Mouse (Mus musculus) stomach, embryonic 16.5 days (tissue): ENCODE measurements around the gene Por. TPM values are rescaled to one million over a fixed set of nuclear protein-coding genes. Genes with fewer than 3 reads are reported as not detected.
A peak's percentile ranks its signal among the peaks of the same experiment; 100 is the strongest.

Source experiments
- ATAC-seq: fragments of 200-750 bp; cut with Nextera tagmentation; 2 replicates; pipeline ENCODE4 v1.8.0; 2017; ENCODE audit warnings: moderate number of reproducible peaks, moderate TSS enrichment; ENCODE audit not compliant: insufficient read depth, low FRiP score
- H3K27ac ChIP-seq: fragments of 300-500 bp; sonication (generic); 2 replicates; pipeline ENCODE4 v1.5.1; 2014; ENCODE audit warnings: low read length
- H3K27me3 ChIP-seq: fragments of 300-500 bp; sonication (generic); 2 replicates; pipeline ENCODE4 v1.6.1; 2014; ENCODE audit warnings: low read length, control low read depth, mixed read lengths; ENCODE audit not compliant: control insufficient read depth, insufficient read depth
- H3K36me3 ChIP-seq: fragments of 300-500 bp; sonication (generic); 2 replicates; pipeline ENCODE4 v1.6.1; 2014; ENCODE audit warnings: low read length; ENCODE audit not compliant: control insufficient read depth, insufficient read depth
- H3K4me1 ChIP-seq: fragments of 300-500 bp; sonication (generic); 2 replicates; pipeline ENCODE4 v1.6.1; 2014; ENCODE audit warnings: low read length, control low read depth, mixed read lengths; ENCODE audit not compliant: control insufficient read depth, insufficient read depth
- H3K4me2 ChIP-seq: fragments of 300-500 bp; sonication (generic); 2 replicates; pipeline ENCODE4 v1.6.1; 2014; ENCODE audit warnings: low read depth, low read length, mixed read lengths
- H3K4me3 ChIP-seq: fragments of 300-500 bp; sonication (generic); replicated peaks from 2 replicates; pipeline ENCODE4 v1.5.1; 2014; ENCODE audit warnings: mild to moderate bottlenecking, low read length
- H3K9ac ChIP-seq: fragments of 300-500 bp; sonication (generic); 2 replicates; pipeline ENCODE4 v1.6.1; 2014; ENCODE audit warnings: low read length
- H3K9me3 ChIP-seq: fragments of 300-500 bp; sonication (generic); replicated peaks from 2 replicates; pipeline ENCODE4 v1.6.1; 2016; ENCODE audit warnings: low read length, control low read depth; ENCODE audit not compliant: control insufficient read depth
- WGBS: fragments of 180-500 bp; shearing (Covaris S2); extraction: QIAGEN DNeasy Blood & Tissue Kit; methylation state at CpG from one replicate; pipeline ENCODE4 v1.1.7; 2014; 5-methylcytosine and 5-hydroxymethylcytosine counted together
- polyA plus RNA-seq: library from polyadenylated mRNA; unstranded; fragments of >200 nt; fragmentation: Nextera tagmentation; extraction: Ambion mirVana; gene quantifications from 2 replicates; pipeline ENCODE4 v1.2.1, GENCODE M21; 2015

The Por gene
- polyA plus RNA-seq, 1 experiment from 2014 or later = 136 TPM

- peak overlapping the region; percentile 46; the same call in 1 of the 2 replicates for H3K9ac ChIP-seq
- H3K9me3 ChIP-seq = no peaks in the 10 kb centered on the region
- H3K36me3 ChIP-seq = peaks cover 3% of the 10 kb centered on the region; the same call in 1 of the 2 replicates
- ATAC-seq = peak; percentile 81; the same call in 1 of the 2 replicates
- peak overlapping the region; percentile 92 for H3K27ac ChIP-seq
- no peak overlapping the region for H3K4me3 ChIP-seq
- H3K27me3 ChIP-seq = no peaks in the 10 kb centered on the region
- 59% methylated on average over 7 of the region's 7 CpGs for WGBS
- peaks cover 10% of the 10 kb centered on the region for H3K4me1 ChIP-seq
- H3K4me2 ChIP-seq = no peak overlapping the region
These were observed 29.9 kb upstream of the Por start for GRCm38 (mm10) chr5:135639760-135640458.

- H3K4me3 ChIP-seq = no peak overlapping the region
- peak overlapping the region; percentile 92 for H3K27ac ChIP-seq
- ATAC-seq = no peak
- no peaks in the 10 kb centered on the region for H3K9me3 ChIP-seq
- H3K4me1 ChIP-seq = peaks cover 14% of the 10 kb centered on the region
- H3K36me3 ChIP-seq = peaks cover 3% of the 10 kb centered on the region; the same call in 1 of the 2 replicates
- WGBS = 78% methylated on average over 6 of the region's 6 CpGs
- no peaks in the 10 kb centered on the region for H3K27me3 ChIP-seq
- no peak overlapping the region for H3K4me2 ChIP-seq
- H3K9ac ChIP-seq = peak overlapping the region; percentile 46; the same call in 1 of the 2 replicates
These were observed 29.4 kb upstream of the Por start for GRCm38 (mm10) chr5:135640459-135640789.

GRCm38 (mm10) chr5:135641028-135641427 is 28.8 kb upstream of the Por start:
- Histone ChIP-seq H3K4me3 (no peak overlapping the region), H3K27ac (no peak overlapping the region), H3K4me1 (peaks cover 14% of the 10 kb centered on the region), H3K4me2 (no peak overlapping the region), H3K9me3 (no peaks in the 10 kb centered on the region), H3K9ac (no peak overlapping the region), H3K36me3 (peaks cover 3% of the 10 kb centered on the region; the same call in 1 of the 2 replicates), H3K27me3 (no peaks in the 10 kb centered on the region)
- no peak for ATAC-seq
- WGBS = 72% methylated on average over 1 of the region's 1 CpGs

GRCm38 (mm10) chr5:135642686-135643551 is 26.9 kb upstream of the Por start:
- 79% methylated on average over 10 of the region's 10 CpGs for WGBS
- no peak overlapping the region for H3K9ac ChIP-seq
- H3K27me3 ChIP-seq = no peaks in the 10 kb centered on the region
- H3K36me3 ChIP-seq = no peaks in the 10 kb centered on the region
- H3K27ac ChIP-seq = no peak overlapping the region
- H3K4me2 ChIP-seq = no peak overlapping the region
- H3K9me3 ChIP-seq = no peaks in the 10 kb centered on the region
- no peak for ATAC-seq
- H3K4me3 ChIP-seq = no peak overlapping the region
- peaks cover 12% of the 10 kb centered on the region for H3K4me1 ChIP-seq

GRCm38 (mm10) chr5:135643552-135643842 is 26.3 kb upstream of the Por start:
- H3K27ac ChIP-seq = no peak overlapping the region
- H3K9ac ChIP-seq = no peak overlapping the region
- WGBS = 96% methylated on average over 1 of the region's 1 CpGs

GRCm38 (mm10) chr5:135643869-135644268 is 26.0 kb upstream of the Por start:
- Histone ChIP-seq H3K9me3 (no peaks in the 10 kb centered on the region), H3K9ac (no peak overlapping the region), H3K36me3 (no peaks in the 10 kb centered on the region), H3K4me3 (no peak overlapping the region), H3K4me1 (peaks cover 10% of the 10 kb centered on the region; the same call in 1 of the 2 replicates), H3K27ac (no peak overlapping the region), H3K27me3 (no peaks in the 10 kb centered on the region), H3K4me2 (no peak overlapping the region)
- no peak for ATAC-seq
- WGBS = 90% methylated on average over 8 of the region's 8 CpGs

More at GRCm38 (mm10) chr5:135643552-135643842, 26.3 kb upstream of the Por start:
- no peaks in the 10 kb centered on the region for H3K9me3 ChIP-seq
- no peak for ATAC-seq
- H3K4me3 ChIP-seq = no peak overlapping the region
- H3K4me1 ChIP-seq = peaks cover 10% of the 10 kb centered on the region; the same call in 1 of the 2 replicates
- no peaks in the 10 kb centered on the region for H3K36me3 ChIP-seq
- H3K4me2 ChIP-seq = no peak overlapping the region
- H3K27me3 ChIP-seq = no peaks in the 10 kb centered on the region

GRCm38 (mm10) chr5:135645330-135645729 is 24.5 kb upstream of the Por start:
- H3K4me2 ChIP-seq = no peak overlapping the region
- 0 out of 2 replicates have a peak, but pooled peaks cover 5% of the 10 kb centered on the region for H3K4me1 ChIP-seq
- H3K36me3 ChIP-seq = no peaks in the 10 kb centered on the region
- H3K27ac ChIP-seq = no peak overlapping the region
- H3K27me3 ChIP-seq = no peaks in the 10 kb centered on the region
- H3K4me3 ChIP-seq = no peak overlapping the region
- ATAC-seq = no peak
- H3K9ac ChIP-seq = no peak overlapping the region
- WGBS = 75% methylated on average over 5 of the region's 5 CpGs
- H3K9me3 ChIP-seq = no peaks in the 10 kb centered on the region

GRCm38 (mm10) chr5:135646038-135646437 is 23.8 kb upstream of the Por start:
- H3K27me3 ChIP-seq = no peaks in the 10 kb centered on the region
- ATAC-seq = peak; percentile 61; the same call in 1 of the 2 replicates
- H3K4me3 ChIP-seq = no peak overlapping the region
- H3K9me3 ChIP-seq = no peaks in the 10 kb centered on the region
- no peak overlapping the region for H3K9ac ChIP-seq
- WGBS = 61% methylated on average over 6 of the region's 6 CpGs
- H3K4me2 ChIP-seq = no peak overlapping the region
- H3K27ac ChIP-seq = no peak overlapping the region
- H3K4me1 ChIP-seq = 0 out of 2 replicates have a peak, but pooled peaks cover 4% of the 10 kb centered on the region
- no peaks in the 10 kb centered on the region for H3K36me3 ChIP-seq
